Mouse (Mus musculus) hindbrain, embryonic 15.5 days (tissue): ENCODE measurements at regions not wholly inside any gene's neighbourhood (a gene's known extent, or its start where the extent isn't known, plus 50 kb on each side); places are given as distances from the start of the nearest gene placed in this dataset.
A peak's percentile ranks its signal among the peaks of the same experiment; 100 is the strongest.

Experiments
- ATAC-seq: fragments of 200-750 bp; cut with Nextera tagmentation; 2 replicates; pipeline ENCODE4 v1.8.0; 2017; ENCODE audit warnings: low read depth, moderate number of reproducible peaks, moderate TSS enrichment; ENCODE audit not compliant: low FRiP score
- H3K27ac ChIP-seq: fragments of 300-500 bp; sonication (generic); replicated peaks from 2 replicates; pipeline ENCODE4 v1.5.1; 2015; ENCODE audit warnings: mild to moderate bottlenecking, inconsistent platforms
- H3K27me3 ChIP-seq: fragments of 300-500 bp; sonication (generic); 2 replicates; pipeline ENCODE4 v1.6.1; 2015; ENCODE audit warnings: control low read depth, inconsistent platforms
- H3K36me3 ChIP-seq: fragments of 300-500 bp; sonication (generic); 2 replicates; pipeline ENCODE4 v1.6.1; 2015; ENCODE audit warnings: control low read depth, inconsistent platforms
- H3K4me1 ChIP-seq: fragments of 300-500 bp; sonication (generic); replicated peaks from 2 replicates; pipeline ENCODE4 v1.6.1; 2015; ENCODE audit warnings: control low read depth, inconsistent platforms
- H3K4me2 ChIP-seq: fragments of 300-500 bp; sonication (generic); 2 replicates; pipeline ENCODE4 v1.6.1; 2015; ENCODE audit warnings: moderate library complexity, mild to moderate bottlenecking, inconsistent platforms
- H3K4me3 ChIP-seq: fragments of 300-500 bp; sonication (generic); 2 replicates; pipeline ENCODE4 v1.5.1; 2015; ENCODE audit warnings: mild to moderate bottlenecking, inconsistent platforms
- H3K9ac ChIP-seq: fragments of 300-500 bp; sonication (generic); 2 replicates; pipeline ENCODE4 v1.6.1; 2015; ENCODE audit warnings: inconsistent platforms
- H3K9me3 ChIP-seq: fragments of 300-500 bp; sonication (generic); 2 replicates; pipeline ENCODE4 v1.6.1; 2016; ENCODE audit warnings: control low read depth, inconsistent platforms
- WGBS: fragments of 180-500 bp; shearing (Covaris S2); methylation state at CpG from one replicate; pipeline ENCODE4 v1.1.7; 2015; 5-methylcytosine and 5-hydroxymethylcytosine counted together

DNA sequence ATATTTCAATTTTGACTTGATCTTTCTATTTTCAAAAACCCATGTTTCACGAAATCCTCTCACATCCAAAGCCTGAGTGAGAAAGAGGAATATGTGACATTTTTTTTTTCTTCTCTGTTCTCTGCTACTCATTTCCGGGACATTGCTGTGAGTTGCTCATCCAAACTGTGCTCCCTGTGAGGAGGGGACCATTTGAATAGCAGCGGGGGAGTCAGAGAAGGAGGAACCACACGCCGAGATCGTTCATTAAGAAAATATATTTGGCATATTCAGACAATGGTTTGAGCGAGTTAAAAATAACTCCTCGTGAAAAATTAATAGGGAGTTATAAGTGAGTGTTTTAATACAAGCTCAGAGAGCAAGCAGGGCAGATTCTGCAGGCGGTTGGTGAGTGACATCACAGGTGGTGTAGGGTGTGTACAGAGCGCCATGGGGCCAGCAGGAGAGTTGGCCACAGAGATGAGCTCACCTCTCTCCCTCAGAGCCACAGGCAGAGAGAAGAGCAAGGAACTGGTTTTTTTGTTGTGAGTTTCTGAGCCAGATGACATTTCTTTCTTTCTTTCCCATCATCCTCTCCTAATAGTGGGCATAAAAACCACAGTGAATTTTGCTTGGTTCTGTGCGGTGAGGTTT is 54.4 kb upstream of the Calcoco1 start:
- 36% methylated on average over 11 of the region's 11 CpGs for WGBS
- Histone ChIP-seq H3K4me2 (0 out of 2 replicates have a peak overlapping the region, but pooled peaks have one; percentile 3), H3K27ac (peak overlapping the region; percentile 23), H3K4me1 (peaks cover 4% of the 10 kb centered on the region; the same call in 1 of the 2 replicates), H3K4me3 (no peak overlapping the region), H3K27me3 (no peaks in the 10 kb centered on the region), H3K9me3 (no peaks in the 10 kb centered on the region), H3K36me3 (no peaks in the 10 kb centered on the region), H3K9ac (no peak overlapping the region)
- ATAC-seq, result no peak

DNA sequence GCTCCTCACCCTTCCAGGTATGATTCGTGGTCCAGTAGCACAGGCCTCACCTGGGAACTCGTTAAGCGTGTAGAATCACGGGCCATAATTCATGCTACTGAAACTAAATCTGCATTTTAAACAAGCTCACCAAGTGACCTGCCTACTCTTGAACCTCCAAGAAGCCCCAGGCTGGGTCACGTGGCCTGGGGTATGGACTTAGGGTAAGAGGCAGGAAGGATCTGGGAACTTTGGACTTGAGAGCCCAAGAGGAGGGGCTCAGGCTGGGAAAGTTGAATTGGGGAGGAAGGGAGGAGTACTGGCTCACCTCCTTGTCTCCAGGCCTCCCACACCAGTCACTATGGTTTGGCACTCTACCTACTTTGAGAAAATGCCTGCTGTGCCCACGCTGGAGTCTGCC is 58.6 kb upstream of the Calcoco1 start:
- Histone ChIP-seq H3K9me3 (no peaks in the 10 kb centered on the region), H3K27ac (no peak overlapping the region), H3K4me3 (no peak overlapping the region), H3K27me3 (no peaks in the 10 kb centered on the region), H3K4me1 (peaks cover 18% of the 10 kb centered on the region), H3K9ac (no peak overlapping the region), H3K36me3 (no peaks in the 10 kb centered on the region), H3K4me2 (no peak overlapping the region)
- WGBS, result 75% methylated on average over 6 of the region's 6 CpGs
- ATAC-seq, result no peak

DNA sequence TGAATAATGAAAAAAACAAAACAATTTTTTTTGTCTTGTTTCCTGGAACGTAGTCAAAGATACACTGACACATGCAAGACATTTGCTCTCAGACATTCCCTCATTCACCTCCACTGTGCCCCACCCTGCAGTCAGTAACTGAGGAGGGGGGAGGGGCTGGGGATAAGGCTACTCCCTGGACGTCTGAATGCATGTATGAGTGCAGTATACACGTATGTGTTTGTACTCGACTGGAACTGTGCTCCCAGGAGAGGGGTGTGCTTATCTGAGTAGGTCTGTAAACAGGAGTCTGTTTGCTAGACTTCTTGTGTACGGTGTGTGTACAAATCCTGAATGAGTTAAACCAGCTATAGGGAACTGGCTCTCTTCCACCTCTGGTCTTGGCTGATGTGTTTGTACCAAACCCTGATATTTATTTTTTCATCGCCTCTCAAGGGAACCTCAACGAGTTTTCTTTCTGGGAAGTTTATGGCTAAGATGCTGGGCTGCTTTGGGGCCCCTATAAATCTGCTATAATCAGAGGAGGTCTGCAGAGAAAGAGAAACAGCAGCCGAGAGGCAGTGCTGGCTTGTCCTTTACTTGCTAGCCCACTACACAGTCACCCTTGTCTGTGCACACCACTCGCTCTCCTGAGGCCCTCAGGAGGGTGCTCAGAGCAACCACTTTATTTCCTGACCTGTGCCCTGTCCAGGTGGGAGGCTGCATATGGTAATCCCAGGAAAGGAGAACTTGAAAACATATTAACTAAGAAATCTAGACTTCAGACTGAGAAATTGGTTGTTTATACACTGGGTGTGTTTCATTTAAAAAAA is 61.2 kb upstream of the Calcoco1 start:
- no peak overlapping the region for H3K9ac ChIP-seq
- H3K9me3 ChIP-seq, result no peaks in the 10 kb centered on the region
- H3K36me3 ChIP-seq, result no peaks in the 10 kb centered on the region
- WGBS, result 54% methylated on average over 9 of the region's 9 CpGs
- peak overlapping the region; percentile 29; the same call in 1 of the 2 replicates for H3K27ac ChIP-seq
- peaks cover 22% of the 10 kb centered on the region for H3K4me1 ChIP-seq
- H3K4me3 ChIP-seq, result no peak overlapping the region
- no peak for ATAC-seq
- H3K4me2 ChIP-seq, result no peak overlapping the region
- H3K27me3 ChIP-seq, result no peaks in the 10 kb centered on the region

DNA sequence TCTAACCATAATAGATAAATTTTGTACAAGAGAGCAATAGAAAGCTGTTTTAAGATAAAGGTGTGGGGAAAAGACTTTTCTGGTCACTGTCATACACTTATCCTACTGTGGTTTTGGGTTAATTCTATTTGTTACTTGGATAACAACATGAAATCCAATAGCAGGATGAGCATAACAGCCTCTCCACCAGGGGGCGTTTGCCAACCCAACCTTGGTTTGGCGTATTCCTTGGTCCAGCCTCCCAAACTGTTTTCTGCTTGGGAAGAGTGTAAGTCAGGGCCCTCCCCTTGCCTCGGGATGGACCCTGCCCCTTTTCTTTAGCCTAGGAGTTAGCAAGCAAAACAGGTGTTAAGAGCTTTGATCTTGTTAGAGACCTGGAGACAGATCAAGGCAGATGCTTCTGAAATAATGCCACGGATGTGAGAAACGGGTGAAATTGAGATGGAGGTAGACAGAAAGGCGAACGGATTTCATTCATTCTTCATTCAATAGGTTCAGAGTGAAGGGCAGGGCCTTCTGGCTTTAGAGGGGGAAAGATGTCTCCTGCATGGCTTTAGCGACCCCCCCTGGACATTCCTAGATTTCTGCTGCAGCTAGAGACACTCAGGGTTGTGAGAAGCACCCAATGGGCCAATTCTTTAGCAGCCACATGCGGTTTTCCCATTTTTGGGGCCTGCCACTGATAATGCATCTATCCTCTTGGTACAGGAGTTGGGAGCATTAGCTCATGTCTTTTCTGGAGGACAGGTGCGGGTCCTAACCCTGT is 63.3 kb upstream of the Calcoco1 start:
- Histone ChIP-seq H3K4me2 (no peak overlapping the region), H3K4me3 (no peak overlapping the region), H3K9ac (no peak overlapping the region), H3K36me3 (no peaks in the 10 kb centered on the region), H3K9me3 (no peaks in the 10 kb centered on the region), H3K4me1 (peaks cover 42% of the 10 kb centered on the region), H3K27me3 (no peaks in the 10 kb centered on the region), H3K27ac (no peak overlapping the region)
- ATAC-seq, result no peak
- 33% methylated on average over 10 of the region's 10 CpGs for WGBS

DNA sequence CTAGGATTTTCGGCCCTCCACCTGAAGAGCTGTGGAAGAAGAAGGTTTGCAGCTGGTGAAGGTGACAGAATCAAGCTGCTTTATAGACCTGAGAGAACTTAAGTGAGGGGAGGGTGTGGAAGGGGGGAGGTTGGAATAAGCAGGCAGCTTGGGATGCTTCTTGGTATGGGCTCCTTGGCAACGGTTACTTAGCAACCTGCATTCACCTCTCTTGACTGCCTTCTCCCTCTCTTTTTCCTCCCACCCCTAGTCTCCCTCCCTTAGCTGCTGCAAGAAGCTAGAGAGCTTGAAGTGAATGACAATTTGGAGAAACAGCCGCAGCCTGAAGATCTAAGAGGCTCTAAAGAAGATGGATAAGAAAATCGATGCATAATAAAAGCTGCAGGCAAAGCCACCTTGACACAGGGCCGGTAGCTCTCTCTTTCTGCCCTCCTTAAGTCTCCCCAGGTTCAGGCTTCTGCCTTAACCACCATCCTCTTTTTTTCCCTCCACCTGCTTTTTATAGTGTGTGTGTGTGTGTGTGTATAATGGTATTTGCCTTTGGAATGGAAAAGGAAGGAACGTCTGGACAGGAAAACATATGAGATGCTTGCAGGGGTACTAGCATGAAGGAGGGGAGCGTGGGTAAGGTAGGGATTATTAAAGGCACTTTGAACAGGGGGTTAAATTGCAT is 67.0 kb upstream of the Calcoco1 start:
- 8% methylated on average over 7 of the region's 7 CpGs for WGBS
- Histone ChIP-seq H3K9me3 (no peaks in the 10 kb centered on the region), H3K27ac (peak overlapping the region; percentile 97), H3K4me2 (peak overlapping the region; percentile 47), H3K4me1 (peaks cover 51% of the 10 kb centered on the region), H3K4me3 (peak overlapping the region; percentile 23), H3K27me3 (no peaks in the 10 kb centered on the region), H3K9ac (peak overlapping the region; percentile 39), H3K36me3 (no peaks in the 10 kb centered on the region)
- peak; percentile 97 for ATAC-seq

DNA sequence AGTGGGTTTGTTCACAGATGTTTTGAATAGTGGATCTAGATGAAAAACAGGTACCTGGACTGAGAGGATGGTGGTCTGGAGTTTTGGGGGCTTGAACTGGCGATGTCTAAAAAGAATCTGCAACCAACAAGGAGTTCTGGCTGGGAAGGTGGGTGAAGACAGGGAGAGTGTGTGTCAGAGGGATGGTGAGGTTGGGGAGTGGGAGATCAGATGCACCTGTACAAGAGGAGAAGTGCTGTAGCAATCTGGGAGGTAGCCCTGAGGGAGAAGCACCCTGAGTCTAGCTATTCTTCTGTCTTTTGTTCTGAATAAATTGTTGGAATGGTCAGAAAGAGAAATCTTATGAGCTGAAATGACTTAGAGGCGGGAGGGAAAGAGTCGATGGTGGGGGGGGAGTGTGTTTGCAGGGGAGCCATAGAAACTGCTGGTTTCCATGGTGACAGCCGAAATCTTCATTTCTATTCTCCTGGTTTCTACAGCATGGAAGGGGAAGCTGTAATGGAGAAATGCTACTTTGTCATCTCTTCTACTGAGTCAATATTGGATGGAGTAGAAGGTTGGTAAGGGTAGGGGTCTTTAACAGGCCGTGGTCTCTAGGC is 75.1 kb upstream of the Calcoco1 start:
- no peak overlapping the region for H3K9ac ChIP-seq
- peak overlapping the region; percentile 75 for H3K27ac ChIP-seq
- WGBS, result 43% methylated on average over 5 of the region's 5 CpGs
- H3K4me3 ChIP-seq, result no peak overlapping the region
- peak overlapping the region; percentile 27 for H3K4me2 ChIP-seq
- peak; percentile 77 for ATAC-seq
- no peaks in the 10 kb centered on the region for H3K9me3 ChIP-seq
- no peaks in the 10 kb centered on the region for H3K36me3 ChIP-seq
- no peaks in the 10 kb centered on the region for H3K27me3 ChIP-seq
- H3K4me1 ChIP-seq, result peaks cover 21% of the 10 kb centered on the region

DNA sequence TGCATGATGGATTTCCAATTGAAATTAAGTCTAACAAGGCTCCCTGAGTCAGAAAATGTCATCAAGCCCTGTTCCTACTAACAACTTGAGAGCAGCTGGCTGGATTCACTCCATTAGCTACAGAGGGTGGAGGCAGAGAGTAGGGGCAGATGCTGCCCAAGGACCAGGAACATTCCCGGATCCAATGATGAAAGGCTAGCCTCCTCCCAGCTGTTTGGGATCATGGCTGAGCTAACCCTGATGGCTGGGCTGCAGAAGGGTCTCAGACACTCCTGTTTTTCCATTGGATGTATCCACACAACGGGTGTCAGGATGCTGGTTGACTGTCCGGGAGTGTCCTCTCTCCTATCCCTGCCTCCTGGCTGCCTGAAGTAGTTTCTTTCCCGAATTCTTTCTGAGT is 78.1 kb upstream of the Calcoco1 start:
- Histone ChIP-seq H3K27ac (no peak overlapping the region), H3K9ac (no peak overlapping the region), H3K36me3 (no peaks in the 10 kb centered on the region), H3K4me3 (no peak overlapping the region), H3K9me3 (no peaks in the 10 kb centered on the region), H3K4me1 (peaks cover 21% of the 10 kb centered on the region), H3K4me2 (no peak overlapping the region), H3K27me3 (no peaks in the 10 kb centered on the region)
- no peak for ATAC-seq
- WGBS, result 76% methylated on average over 4 of the region's 4 CpGs

DNA sequence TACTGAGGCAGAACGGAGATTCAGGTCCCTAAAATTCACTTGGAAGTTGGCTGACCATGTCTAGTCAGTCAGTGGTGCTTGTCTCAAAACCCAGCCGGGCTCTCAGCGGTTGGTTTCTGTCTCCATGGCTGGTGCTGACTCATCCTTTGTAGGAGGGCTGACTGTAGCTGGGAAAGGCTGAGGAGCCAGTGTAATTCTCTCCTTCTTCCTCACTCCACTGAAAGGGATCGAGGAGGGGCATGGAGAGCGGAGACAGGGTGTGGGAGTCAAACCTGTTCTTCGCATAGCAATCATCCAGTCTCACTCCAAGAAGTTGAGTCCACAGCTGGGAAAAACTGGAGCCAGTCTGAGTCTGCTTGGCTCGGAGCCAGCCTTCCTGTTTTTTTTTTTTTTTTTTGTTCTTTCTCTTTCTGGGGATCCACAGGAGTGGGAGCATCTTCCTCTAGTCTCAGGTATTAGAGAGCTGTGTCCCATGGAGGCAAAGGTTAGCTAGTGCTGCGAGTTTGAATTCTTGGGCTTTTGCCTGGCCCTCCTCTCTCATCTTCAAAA is 80.4 kb upstream of the Calcoco1 start:
- no peak overlapping the region for H3K9ac ChIP-seq
- no peak overlapping the region for H3K4me2 ChIP-seq
- no peak for ATAC-seq
- 68% methylated on average over 8 of the region's 8 CpGs for WGBS
- no peaks in the 10 kb centered on the region for H3K27me3 ChIP-seq
- H3K36me3 ChIP-seq, result no peaks in the 10 kb centered on the region
- H3K9me3 ChIP-seq, result no peaks in the 10 kb centered on the region
- no peak overlapping the region for H3K27ac ChIP-seq
- peaks cover 16% of the 10 kb centered on the region for H3K4me1 ChIP-seq
- no peak overlapping the region for H3K4me3 ChIP-seq

DNA sequence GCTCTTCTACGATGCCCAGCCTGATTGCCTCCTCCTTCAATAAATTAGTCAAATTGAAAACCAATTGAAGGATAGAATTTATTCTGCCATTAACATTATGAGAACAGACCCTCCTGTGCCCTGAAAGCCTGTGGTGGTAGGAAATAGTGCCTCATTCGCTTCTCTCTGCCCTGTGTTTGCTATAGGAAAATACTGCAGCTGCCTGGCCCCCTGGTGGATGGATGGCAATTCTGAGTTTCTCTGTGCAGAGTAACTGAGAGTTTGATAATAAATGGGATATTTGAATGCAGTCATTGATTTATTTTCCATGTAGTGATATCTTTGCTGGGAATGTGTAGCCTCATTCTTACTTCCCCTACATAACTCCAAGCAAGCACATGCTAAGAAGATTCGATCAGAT is 85.4 kb upstream of the Calcoco1 start:
- Histone ChIP-seq H3K9me3 (no peaks in the 10 kb centered on the region), H3K27me3 (no peaks in the 10 kb centered on the region), H3K9ac (no peak overlapping the region), H3K4me3 (no peak overlapping the region), H3K4me2 (no peak overlapping the region), H3K4me1 (peaks cover 3% of the 10 kb centered on the region; the same call in 1 of the 2 replicates), H3K36me3 (no peaks in the 10 kb centered on the region), H3K27ac (peak overlapping the region; percentile 56)
- WGBS, result 46% methylated on average over 3 of the region's 3 CpGs
- no peak; the same call in 1 of the 2 replicates for ATAC-seq

DNA sequence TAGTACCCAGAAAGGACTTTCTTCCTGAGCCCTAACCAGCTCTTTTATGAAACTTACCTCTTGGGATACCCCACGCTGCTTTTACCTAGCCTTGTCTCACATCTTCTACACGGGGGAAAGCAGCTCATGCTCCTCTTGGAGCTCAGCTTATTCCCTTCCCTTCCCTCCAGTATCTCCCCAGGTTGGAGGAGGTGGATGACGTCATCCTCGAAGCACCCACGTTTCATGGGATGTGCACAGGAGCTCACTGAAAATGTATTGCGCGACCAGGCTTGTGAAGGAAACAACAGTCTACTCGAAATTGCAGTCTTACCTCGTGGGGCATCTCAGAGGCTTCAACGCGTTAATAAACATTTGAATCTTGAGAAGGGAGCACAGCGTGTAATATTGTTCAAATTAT is 97.2 kb upstream of the Calcoco1 start:
- no peaks in the 10 kb centered on the region for H3K9me3 ChIP-seq
- H3K27me3 ChIP-seq, result no peaks in the 10 kb centered on the region
- H3K4me2 ChIP-seq, result no peak overlapping the region
- no peak for ATAC-seq
- no peaks in the 10 kb centered on the region for H3K36me3 ChIP-seq
- H3K27ac ChIP-seq, result no peak overlapping the region
- no peak overlapping the region for H3K4me3 ChIP-seq
- H3K4me1 ChIP-seq, result no peaks in the 10 kb centered on the region
- H3K9ac ChIP-seq, result no peak overlapping the region
- WGBS, result 69% methylated on average over 12 of the region's 12 CpGs

DNA sequence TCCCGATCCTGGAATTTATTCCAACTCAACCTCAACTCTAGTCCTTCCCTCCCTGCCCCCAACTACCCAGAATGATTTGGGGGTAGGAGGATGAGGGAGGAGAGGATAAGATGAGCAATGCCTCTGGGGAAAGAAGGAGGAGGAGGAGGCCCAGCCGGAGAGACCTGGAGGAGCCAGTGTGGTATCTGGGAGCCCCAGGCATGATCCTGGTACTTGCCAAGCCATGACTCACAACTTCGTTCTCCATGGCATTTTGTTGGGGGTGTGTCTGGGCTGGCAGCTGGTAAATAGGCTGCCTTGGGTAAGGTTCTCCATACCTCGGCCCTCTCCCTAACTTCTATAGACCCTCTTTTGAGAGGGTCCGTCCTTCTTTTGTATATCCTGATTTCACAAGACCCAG is 81.2 kb upstream of the Hoxc13 start:
- Histone ChIP-seq H3K9ac (no peak overlapping the region), H3K27ac (no peak overlapping the region), H3K9me3 (no peaks in the 10 kb centered on the region), H3K4me1 (no peaks in the 10 kb centered on the region), H3K36me3 (no peaks in the 10 kb centered on the region), H3K4me2 (no peak overlapping the region), H3K4me3 (no peak overlapping the region), H3K27me3 (no peaks in the 10 kb centered on the region)
- 87% methylated on average over 5 of the region's 5 CpGs for WGBS
- ATAC-seq, result no peak
